Mouse (Mus musculus) monocyte, adult 2 months (primary cell): ENCODE measurements around the gene Card9.
A peak's percentile ranks its signal among the peaks of the same experiment; 100 is the strongest.

Source experiments
- DNase-seq, 2 experiments: peaks; one replicate each; pipeline ENCODE4 v3.0.0; 2022; ENCODE audit warnings: low spot score in 2 of 2, low read depth in 1 of 2

Card9 gene

GRCm38 (mm10) chr2:26363481-26363880 is 2.8 kb upstream of the Card9 start:
- no peak for DNase-seq

GRCm38 (mm10) chr2:26362991-26363390 is 2.3 kb upstream of the Card9 start:
- DNase-seq, result no peak

- DNase-seq, result peak; percentile 37 to 47
These were observed 735 bp downstream of the Card9 start for GRCm38 (mm10) chr2:26359983-26360382.

- DNase-seq, result no peak
These were observed 1.9 kb downstream of the Card9 start for GRCm38 (mm10) chr2:26358667-26359320.

- no peak for DNase-seq
These were observed 3.2 kb downstream of the Card9 start for GRCm38 (mm10) chr2:26357484-26357883.

- no peak for DNase-seq
These were observed 4.0 kb downstream of the Card9 start for GRCm38 (mm10) chr2:26356678-26357077.

- DNase-seq, result no peak
These were observed 4.5 kb downstream of the Card9 start for GRCm38 (mm10) chr2:26356231-26356630.

- DNase-seq, result no peak
These were observed 6.3 kb downstream of the Card9 start for GRCm38 (mm10) chr2:26354401-26354800.

- DNase-seq, result no peak
These were observed 7.4 kb downstream of the Card9 start for GRCm38 (mm10) chr2:26353066-26353980.

- no peak for DNase-seq
These were observed 8.3 kb downstream of the Card9 start for GRCm38 (mm10) chr2:26352291-26352910.

GRCm38 (mm10) chr2:26351358-26352290 is 9.1 kb downstream of the Card9 start, which contains the start of gene Dnlz:
TSS of gene Dnlz (minus strand) at chr2:26352110.
- peak; percentile 73 to 82 for DNase-seq

GRCm38 (mm10) chr2:26348241-26348640 is 12.5 kb downstream of the Card9 start:
- DNase-seq, result no peak

GRCm38 (mm10) chr2:26342609-26343490 is 17.9 kb downstream of the Card9 start:
- DNase-seq, result no peak

- DNase-seq, result no peak
These were observed 18.7 kb downstream of the Card9 start for GRCm38 (mm10) chr2:26342044-26342443.

GRCm38 (mm10) chr2:26341510-26341981 is 19.2 kb downstream of the Card9 start:
- DNase-seq, result no peak

GRCm38 (mm10) chr2:26339204-26339551 is 21.5 kb downstream of the Card9 start:
- DNase-seq, result no peak

- no peak for DNase-seq
These were observed 22.2 kb downstream of the Card9 start for GRCm38 (mm10) chr2:26338302-26339203.

GRCm38 (mm10) chr2:26330702-26331101 is 30.0 kb downstream of the Card9 start:
- DNase-seq, result no peak

- no peak for DNase-seq
These were observed 30.7 kb downstream of the Card9 start for GRCm38 (mm10) chr2:26330056-26330468.
